ENCODE assay signal across 23 mouse cellular contexts in genomic region chr17:85406195-85406594, GRCm38 (mm10).
DNase-seq lines count a peak whose midpoint lies in the region; ATAC-seq and TF ChIP-seq lines count a peak whose summit lies in the region.
"Had no signal": no experiment of that assay in that cellular context is flagged by ENCODE, and none has a peak within 500 bp of the region (broad histone marks: within the 10 kb centered on the region; RNA-seq: fewer than 3 reads in every experiment).

No protein-coding gene starts in this region.

- no peaks in the 10 kb centered on the region for H3K4me1 ChIP-seq in forebrain, postnatal 0 days (ENCODE audit: insufficient read depth)
- no peaks in the 10 kb centered on the region for H3K4me1 ChIP-seq in forebrain, embryonic 16.5 days (replicated peaks; ENCODE audit: control insufficient read depth, insufficient read depth, low read length)
- H3K4me1 ChIP-seq in heart, embryonic 14.5 days (ENCODE audit: control insufficient read depth in 2 of 2, insufficient read depth in 2 of 2, low read length in 2 of 2) = peaks cover 13 to 15% of the 10 kb centered on the region in 2 experiments; a peak in 3 of 4 replicates
- H3K4me1 ChIP-seq in heart, postnatal 0 days (ENCODE audit: control insufficient read depth, insufficient read depth) = 0 out of 2 replicates have a peak, but pooled peaks cover 9% of the 10 kb centered on the region
- H3K4me1 ChIP-seq: forebrain, embryonic 13.5 days; hindbrain, embryonic 13.5 days had no signal

- TF ChIP-seq EP300 in heart, postnatal 0 days (IDR thresholded peaks at IDR 0.05; ENCODE audit: low read depth) = no peak

- no peak for DNase-seq in forebrain, postnatal 0 days
- DNase-seq in heart, adult 8-10 months (ENCODE audit: low spot score) = no peak
- DNase-seq in heart, postnatal 0 days (ENCODE audit: low spot score) = peak; percentile 42
- DNase-seq in heart, adult 9 months (ENCODE audit: low spot score in 2 of 2) = no peak
- DNase-seq in brain, adult 2 months (ENCODE audit: low read depth, low spot score) = peak; percentile 10
- DNase-seq: adrenal gland, adult 8-10 months; adrenal gland, postnatal 25 days; cerebellum, adult 18-20 months; cerebellum, adult 9-10 months; cerebellum, postnatal 14 days; gastrocnemius, postnatal 25 days; heart, adult 2 months; heart, postnatal 14 days; kidney, adult 2 months had no signal

- H3K4me2 ChIP-seq in forebrain, postnatal 0 days (ENCODE audit: low read depth) = no peak overlapping the region
- H3K4me2 ChIP-seq in forebrain, embryonic 16.5 days (ENCODE audit: low read length) = no peak overlapping the region
- H3K4me2 ChIP-seq in heart, embryonic 14.5 days (ENCODE audit: low read length) = peak overlapping the region; percentile 27
- H3K4me2 ChIP-seq in heart, postnatal 0 days (ENCODE audit: low read depth, low read length) = 0 out of 2 replicates have a peak overlapping the region, but pooled peaks have one; percentile 28
- H3K4me2 ChIP-seq: forebrain, embryonic 13.5 days; hindbrain, embryonic 13.5 days had no signal

- ATAC-seq in forebrain, postnatal 0 days = peak; percentile 27; the same call in 1 of the 2 replicates
- ATAC-seq in forebrain, embryonic 16.5 days = no peak
- ATAC-seq in heart, embryonic 14.5 days (ENCODE audit: insufficient number of reproducible peaks, insufficient read depth, low FRiP score, low read depth) = peak; percentile 21; the same call in 1 of the 2 replicates
- peak; percentile 62 for ATAC-seq in heart, postnatal 0 days (ENCODE audit: insufficient read depth, low read depth)
- ATAC-seq: activated CD4-positive, CD25-positive, alpha-beta regulatory T cell, adult 4 months; forebrain, embryonic 13.5 days; hindbrain, embryonic 16.5 days; intestine, postnatal 0 days had no signal

- no peak for TF ChIP-seq CTCF in forebrain, postnatal 0 days (IDR thresholded peaks at IDR 0.05; ENCODE audit: low read depth)
- no peak for TF ChIP-seq CTCF in heart, postnatal 0 days (IDR thresholded peaks at IDR 0.05; ENCODE audit: low read depth)

- H3K27ac ChIP-seq in forebrain, postnatal 0 days (ENCODE audit: low read depth, low read length) = no peak overlapping the region
- H3K27ac ChIP-seq in forebrain, embryonic 16.5 days (ENCODE audit: low read length) = no peak overlapping the region
- H3K27ac ChIP-seq in heart, embryonic 14.5 days (replicated peaks in 1 of 2; ENCODE audit: control insufficient read depth in 1 of 2, insufficient read depth in 1 of 2, low read depth in 2 of 2, low read length in 2 of 2) = peak overlapping the region; percentile 55 to 72; a peak in 3 of 4 replicates
- no peak overlapping the region for H3K27ac ChIP-seq in heart, postnatal 0 days (ENCODE audit: low read depth)
- H3K27ac ChIP-seq: forebrain, embryonic 10.5 days; forebrain, embryonic 13.5 days; heart, adult 2 months; hindbrain, embryonic 10.5 days; hindbrain, embryonic 13.5 days had no signal

- H3K27me3 ChIP-seq in forebrain, postnatal 0 days (ENCODE audit: insufficient read depth, low read length) = no peaks in the 10 kb centered on the region
- H3K27me3 ChIP-seq in forebrain, embryonic 16.5 days (replicated peaks; ENCODE audit: control insufficient read depth, insufficient read depth, low read length) = peaks cover 3% of the 10 kb centered on the region; the same call in 1 of the 2 replicates
- no peaks in the 10 kb centered on the region for H3K27me3 ChIP-seq in heart, embryonic 14.5 days (ENCODE audit: control insufficient read depth, insufficient read depth, low read length)
- H3K27me3 ChIP-seq in heart, postnatal 0 days (ENCODE audit: control insufficient read depth, insufficient read depth, low read length) = no peaks in the 10 kb centered on the region

- no peak overlapping the region for H3K4me3 ChIP-seq in forebrain, postnatal 0 days (ENCODE audit: low read depth, low read length)
- no peak overlapping the region for H3K4me3 ChIP-seq in forebrain, embryonic 16.5 days (replicated peaks; ENCODE audit: low read length)
- no peak overlapping the region for H3K4me3 ChIP-seq in heart, embryonic 14.5 days (ENCODE audit: control insufficient read depth in 1 of 2, insufficient read depth in 1 of 2, low read depth in 1 of 2, low read length in 2 of 2)
- no peak overlapping the region for H3K4me3 ChIP-seq in heart, postnatal 0 days (ENCODE audit: low read depth, low read length)
- H3K4me3 ChIP-seq: forebrain, embryonic 10.5 days; forebrain, embryonic 13.5 days; heart, adult 2 months; hindbrain, embryonic 10.5 days; hindbrain, embryonic 13.5 days had no signal

- no peaks in the 10 kb centered on the region for H3K9me3 ChIP-seq in forebrain, postnatal 0 days (ENCODE audit: low read length)
- no peaks in the 10 kb centered on the region for H3K9me3 ChIP-seq in forebrain, embryonic 16.5 days (ENCODE audit: control insufficient read depth, low read length)
- H3K9me3 ChIP-seq in heart, embryonic 14.5 days (ENCODE audit: control insufficient read depth, low read length) = peaks cover 4% of the 10 kb centered on the region; the same call in 1 of the 2 replicates
- H3K9me3 ChIP-seq in heart, postnatal 0 days (replicated peaks; ENCODE audit: control insufficient read depth, low read length) = peaks cover 8% of the 10 kb centered on the region; the same call in 1 of the 2 replicates
- H3K9me3 ChIP-seq: hindbrain, embryonic 13.5 days had no signal

- no peak overlapping the region for H3K9ac ChIP-seq in forebrain, postnatal 0 days
- H3K9ac ChIP-seq in forebrain, embryonic 16.5 days (replicated peaks; ENCODE audit: low read depth, low read length) = no peak overlapping the region
- no peak overlapping the region for H3K9ac ChIP-seq in heart, embryonic 14.5 days (ENCODE audit: low read length)
- H3K9ac ChIP-seq in heart, postnatal 0 days (replicated peaks; ENCODE audit: low read depth, low read length) = no peak overlapping the region
- H3K9ac ChIP-seq: forebrain, embryonic 13.5 days; hindbrain, embryonic 13.5 days had no signal

- no peaks in the 10 kb centered on the region for H3K36me3 ChIP-seq in forebrain, postnatal 0 days (ENCODE audit: insufficient read depth)
- no peaks in the 10 kb centered on the region for H3K36me3 ChIP-seq in forebrain, embryonic 16.5 days (ENCODE audit: control insufficient read depth, insufficient read depth)
- no peaks in the 10 kb centered on the region for H3K36me3 ChIP-seq in heart, embryonic 14.5 days (ENCODE audit: control insufficient read depth, insufficient read depth, low read length)
- no peaks in the 10 kb centered on the region for H3K36me3 ChIP-seq in heart, postnatal 0 days (replicated peaks; ENCODE audit: control insufficient read depth, insufficient read depth, low read length)
- H3K36me3 ChIP-seq: forebrain, embryonic 10.5 days; hindbrain, embryonic 10.5 days; hindbrain, embryonic 13.5 days had no signal

- 74% methylated on average over 10 of the region's 10 CpGs for WGBS in forebrain, postnatal 0 days
- WGBS in forebrain, embryonic 16.5 days = 76% methylated on average over 10 of the region's 10 CpGs
- 43% methylated on average over 10 of the region's 10 CpGs for WGBS in heart, embryonic 14.5 days
- 36% methylated on average over 10 of the region's 10 CpGs for WGBS in heart, postnatal 0 days

Comparison
In these comparisons a context has a peak if more than half of its experiments do, and no peak if none do; other contexts are left out.
1. DNase-seq: peak in heart, postnatal 0 days (single experiment) and brain, adult 2 months (single experiment); none in forebrain, postnatal 0 days (single experiment), heart, adult 8-10 months (single experiment) and heart, adult 9 months (0 of 2).
2. H3K27ac ChIP-seq: peak in heart, embryonic 14.5 days (2 of 2); none in forebrain, postnatal 0 days (single experiment), forebrain, embryonic 16.5 days (single experiment) and heart, postnatal 0 days (single experiment).
3. H3K4me2 ChIP-seq: peak in heart, embryonic 14.5 days (single experiment) and heart, postnatal 0 days (single experiment); none in forebrain, postnatal 0 days (single experiment) and forebrain, embryonic 16.5 days (single experiment).